Mouse (Mus musculus) spleen, postnatal 14 days (tissue): ENCODE data around the gene Gna13.
"Not testable (repeated sequence)": the region's sequence is repeated elsewhere in the genome, so short reads cannot be mapped to it uniquely, and the experiment has no call there.

ENCODE experiments used
- DNase-seq, 2 experiments: peaks; one replicate each; pipeline ENCODE4 v3.0.0; 2021 to 2022; ENCODE audit warnings: low spot score in 2 of 2

Gna13 gene

DNA sequence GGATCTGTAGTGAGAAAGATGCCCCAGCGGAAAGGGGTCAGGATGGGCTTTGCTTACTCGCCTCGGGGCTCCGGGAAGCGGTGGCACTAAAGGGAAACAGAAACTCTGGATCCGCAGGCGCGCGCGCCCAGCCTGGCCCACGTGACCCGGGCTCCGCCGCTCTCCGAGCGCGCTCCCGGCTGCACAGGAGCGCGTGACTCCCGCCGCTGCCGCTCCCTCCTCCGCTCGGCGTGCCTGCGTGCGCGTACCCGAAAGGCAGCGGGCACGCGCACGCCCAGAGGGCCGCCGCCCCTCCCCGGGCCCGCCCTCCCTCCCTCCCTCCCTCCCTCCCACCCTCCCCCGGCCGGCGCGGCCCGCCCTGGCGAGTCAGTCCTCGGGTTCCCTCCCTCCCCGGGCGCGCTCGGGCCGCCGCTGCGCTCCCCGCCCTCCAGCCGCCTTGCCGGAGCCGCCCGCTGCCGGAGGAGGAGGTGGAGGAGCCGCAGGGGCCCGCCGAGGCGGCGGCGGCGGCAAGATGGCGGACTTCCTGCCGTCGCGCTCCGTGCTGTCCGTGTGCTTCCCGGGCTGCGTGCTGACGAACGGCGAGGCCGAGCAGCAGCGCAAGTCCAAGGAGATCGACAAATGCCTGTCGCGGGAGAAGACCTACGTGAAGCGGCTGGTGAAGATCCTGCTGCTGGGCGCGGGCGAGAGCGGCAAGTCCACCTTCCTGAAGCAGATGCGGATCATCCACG, at the start of gene Gna13:
Gene Gna13, plus strand, starts transcription at position 369 of the 728 bp plus-strand sequence.
- DNase-seq: peak; percentile 80 to 85

DNA sequence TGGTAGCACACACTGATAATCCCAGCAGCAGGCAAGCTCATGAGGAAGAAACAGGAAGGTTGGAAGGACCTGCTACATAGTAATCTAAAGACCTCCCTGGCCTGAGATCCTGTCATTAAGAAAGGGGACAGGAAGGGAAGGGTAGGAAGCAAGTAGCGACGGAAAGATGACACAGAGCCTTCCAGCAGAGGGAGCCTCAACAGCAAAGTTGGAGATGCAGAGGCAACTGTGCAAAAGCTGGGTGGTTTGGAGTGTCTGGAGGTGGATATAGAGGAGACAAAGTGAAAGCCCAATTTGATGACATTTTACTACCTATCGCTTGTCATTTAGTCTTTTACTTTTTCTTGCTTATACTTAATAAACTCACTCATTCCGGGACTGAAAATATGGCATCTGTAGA, 45.7 kb upstream of the Gna13 start:
- DNase-seq: peak in 1 of 2 experiments; percentile 15

GRCm38 (mm10) chr11:109319471-109319870, 43.2 kb upstream of the Gna13 start:
- no peak for DNase-seq

DNA sequence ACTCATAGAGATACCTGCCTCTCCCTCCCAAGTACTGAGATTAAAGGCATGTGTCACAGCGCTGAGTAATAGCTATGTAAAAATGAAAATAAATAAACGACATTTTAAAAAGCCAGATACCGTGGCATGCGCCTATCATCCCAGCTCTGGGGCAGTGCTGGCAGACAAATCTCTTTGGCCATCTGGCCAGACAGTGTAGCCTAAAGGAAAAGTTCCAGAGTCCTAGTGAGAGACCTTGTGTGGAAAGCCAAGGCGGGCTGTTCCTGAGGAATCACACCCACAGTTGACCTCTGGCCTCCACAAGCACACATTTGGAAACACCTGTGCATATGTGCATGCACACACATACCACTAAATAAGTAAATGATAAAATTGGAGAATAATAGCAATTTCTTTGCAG, 42.7 kb upstream of the Gna13 start:
- no peak for DNase-seq

DNA sequence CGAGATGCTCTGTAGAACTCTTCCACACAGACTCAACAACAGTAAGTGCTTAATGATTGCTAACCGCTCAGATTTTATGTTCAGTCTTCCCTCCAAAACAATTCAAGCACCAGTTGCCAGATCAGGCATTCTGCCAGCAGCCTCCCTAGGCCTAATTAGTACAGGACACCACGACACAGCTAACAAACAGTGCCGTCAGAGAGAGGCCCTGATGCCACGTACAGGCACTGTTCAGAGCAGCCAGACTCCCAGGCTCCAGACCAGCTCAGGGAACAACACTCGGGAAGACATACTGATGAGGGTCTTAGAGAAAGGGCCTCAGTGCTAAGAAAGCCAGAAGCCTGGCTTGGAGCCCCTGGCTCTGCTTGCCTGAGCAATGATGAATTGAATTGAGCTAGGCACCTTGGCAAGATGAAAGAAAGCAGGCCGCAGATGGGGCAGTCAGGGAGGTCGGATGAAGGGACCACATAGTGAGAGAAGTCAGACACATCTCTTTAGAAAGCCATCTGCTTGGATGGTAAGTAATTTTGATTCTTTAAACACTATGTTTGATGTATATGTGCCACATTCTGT, 42.2 kb upstream of the Gna13 start:
- no peak for DNase-seq

DNA sequence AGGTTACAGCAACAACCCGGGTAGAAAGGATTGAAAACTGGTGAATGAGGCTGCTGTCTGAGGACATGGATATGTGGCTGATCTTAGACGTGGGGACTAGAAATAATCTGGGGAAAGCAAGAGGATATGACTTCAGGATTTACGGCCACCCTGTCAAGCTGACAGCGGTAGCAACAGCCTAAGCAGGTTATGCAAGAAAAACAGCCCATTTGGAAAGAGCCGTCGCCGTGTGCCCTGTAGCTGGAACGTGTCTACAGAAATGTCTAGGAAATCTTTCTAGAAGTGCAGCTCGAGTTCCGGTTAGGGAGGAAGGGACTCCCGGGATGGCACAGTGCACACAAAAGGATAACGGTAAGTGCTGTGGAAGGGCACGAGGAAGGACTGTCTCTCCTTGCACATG, 36.4 kb upstream of the Gna13 start:
- DNase-seq: no peak

DNA sequence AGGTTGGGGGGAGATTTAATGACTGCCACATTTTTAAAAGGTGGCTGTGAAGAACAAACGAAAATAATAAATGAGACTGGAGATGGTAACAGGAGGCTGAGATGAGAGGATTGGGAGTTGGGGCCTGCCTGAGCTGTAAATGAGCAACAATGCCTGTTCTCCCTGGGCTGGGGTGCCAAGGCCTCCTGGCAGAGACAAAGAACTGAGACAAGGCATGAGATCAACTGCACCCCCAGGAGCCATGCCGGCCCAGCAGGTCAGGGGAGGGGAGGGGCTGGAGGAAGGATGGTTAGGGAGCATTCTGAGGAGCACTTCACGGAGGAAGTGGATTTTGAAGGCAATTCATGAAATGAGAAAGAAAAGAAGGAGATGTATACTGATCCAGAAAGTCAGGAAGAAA, 35.2 kb upstream of the Gna13 start:
- DNase-seq: no peak

- no peak for DNase-seq
Measured at GRCm38 (mm10) chr11:109327952-109328351, 34.7 kb upstream of the Gna13 start.

- no peak for DNase-seq
Measured at GRCm38 (mm10) chr11:109329331-109329730, 33.3 kb upstream of the Gna13 start.

DNA sequence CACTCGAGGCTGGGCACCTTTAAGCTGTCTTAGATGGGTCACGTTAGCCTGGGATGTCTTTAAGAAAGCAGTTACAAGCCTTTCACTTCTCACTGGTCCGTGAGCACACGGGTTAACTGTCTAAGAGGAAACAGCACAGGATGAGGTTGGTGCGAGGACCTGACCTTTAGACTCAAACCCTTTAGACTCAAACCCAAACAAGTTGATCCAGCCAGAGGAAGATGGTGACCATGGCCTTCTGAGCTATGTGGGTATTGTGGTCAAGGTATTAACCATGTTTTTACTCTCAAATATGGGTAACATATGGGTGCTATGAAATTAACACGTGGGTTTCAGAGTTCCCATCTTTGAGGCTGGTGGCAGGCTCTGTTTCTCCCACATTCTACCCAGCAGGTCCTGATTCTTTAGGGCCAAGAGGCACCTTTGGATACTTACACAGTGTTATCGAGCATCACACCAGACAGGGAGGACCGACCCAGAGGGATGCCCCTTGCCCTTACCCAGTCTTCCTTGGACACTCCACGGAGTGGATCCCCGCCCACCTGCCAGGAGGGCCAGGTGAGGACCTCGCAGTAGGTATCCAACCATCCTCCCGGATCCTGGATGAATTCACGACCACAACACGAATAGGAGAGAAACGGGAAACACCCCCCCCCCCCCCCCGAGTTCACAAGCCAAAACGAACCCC, 31.8 kb upstream of the Gna13 start:
- no peak for DNase-seq

GRCm38 (mm10) chr11:109331424-109331824, 31.2 kb upstream of the Gna13 start:
- DNase-seq: peak; percentile 85 to 92

DNA sequence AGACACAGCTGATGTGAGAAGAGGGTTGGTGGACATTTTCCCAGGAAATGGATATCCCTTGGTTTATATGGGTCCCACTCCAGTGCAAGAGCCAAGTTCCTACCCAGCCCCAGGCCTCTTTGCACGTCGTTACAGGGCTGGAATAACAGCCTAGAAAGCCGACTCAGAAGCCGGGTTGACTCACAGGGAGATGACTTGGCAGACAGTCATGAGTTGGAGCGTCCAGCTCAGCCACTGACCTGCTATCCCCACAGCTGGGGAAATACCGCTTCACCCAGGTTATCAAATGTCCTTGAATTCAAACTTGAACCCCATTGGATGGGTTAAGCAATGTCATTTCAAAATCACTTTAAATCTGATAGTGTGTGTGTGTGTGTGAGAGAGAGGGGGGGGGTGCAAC, 29.9 kb upstream of the Gna13 start:
- no peak for DNase-seq

GRCm38 (mm10) chr11:109334773-109335172, 27.9 kb upstream of the Gna13 start:
- no peak for DNase-seq

- no peak for DNase-seq
Measured at GRCm38 (mm10) chr11:109335890-109336289, 26.7 kb upstream of the Gna13 start.

- DNase-seq: no peak
Measured at GRCm38 (mm10) chr11:109339155-109339938, 23.3 kb upstream of the Gna13 start.

GRCm38 (mm10) chr11:109340541-109340940, 22.1 kb upstream of the Gna13 start:
- DNase-seq: no peak

- not testable (repeated sequence) for DNase-seq
Measured at GRCm38 (mm10) chr11:109342666-109343065, 20.0 kb upstream of the Gna13 start.

GRCm38 (mm10) chr11:109343558-109343957, 19.1 kb upstream of the Gna13 start:
- no peak for DNase-seq

GRCm38 (mm10) chr11:109343991-109344599, 18.5 kb upstream of the Gna13 start:
- DNase-seq: no peak

DNA sequence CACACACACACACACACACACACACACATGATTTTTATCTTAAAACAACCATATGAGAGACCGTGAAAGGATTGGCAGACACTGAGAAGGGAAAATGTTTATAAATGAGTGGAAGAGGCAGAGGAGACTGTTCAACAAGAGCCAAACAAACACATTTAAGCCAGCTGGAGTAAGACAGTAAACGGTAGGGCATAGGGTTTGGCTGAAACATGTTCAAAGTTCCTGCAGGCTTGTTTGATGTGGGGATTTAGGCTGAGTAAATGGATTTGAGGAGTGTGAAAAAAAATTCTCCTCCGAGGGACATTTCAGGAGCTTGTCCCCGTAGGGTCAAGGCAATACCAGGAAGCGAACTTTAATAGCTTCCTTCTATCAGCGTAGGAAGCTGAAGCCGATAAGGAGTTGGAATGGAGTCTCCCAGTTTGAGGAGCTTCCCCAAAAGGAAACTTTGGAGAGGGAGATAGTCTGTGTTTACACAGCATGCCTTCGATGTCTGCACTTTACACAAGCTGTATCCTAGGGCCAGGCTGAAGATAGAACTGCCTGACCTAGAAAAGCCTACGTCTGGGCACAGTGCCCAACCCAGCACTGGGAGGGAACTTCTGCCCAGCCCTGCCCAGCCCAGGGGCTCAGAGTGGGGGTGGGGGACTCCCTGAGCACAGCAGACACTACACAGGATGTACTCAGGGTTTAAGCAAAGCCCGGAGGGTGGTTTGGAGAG, 15.2 kb upstream of the Gna13 start:
- peak in 1 of 2 experiments; percentile 28 for DNase-seq

- no peak for DNase-seq
Measured at GRCm38 (mm10) chr11:109348408-109348807, 14.2 kb upstream of the Gna13 start.
